Mouse (Mus musculus) heart, postnatal 0 days (tissue): ENCODE data around the gene Cbs.

Experiments
- CTCF ChIP-seq: IDR thresholded peaks from 2 replicates; pipeline ENCODE4 v1.5.1; 2016; ENCODE audit warnings: antibody characterized with exemption, control low read depth, low read depth
- EP300 ChIP-seq: IDR thresholded peaks from 2 replicates; pipeline ENCODE4 v1.6.1; 2016; ENCODE audit warnings: antibody characterized with exemption, low read depth

DNA sequence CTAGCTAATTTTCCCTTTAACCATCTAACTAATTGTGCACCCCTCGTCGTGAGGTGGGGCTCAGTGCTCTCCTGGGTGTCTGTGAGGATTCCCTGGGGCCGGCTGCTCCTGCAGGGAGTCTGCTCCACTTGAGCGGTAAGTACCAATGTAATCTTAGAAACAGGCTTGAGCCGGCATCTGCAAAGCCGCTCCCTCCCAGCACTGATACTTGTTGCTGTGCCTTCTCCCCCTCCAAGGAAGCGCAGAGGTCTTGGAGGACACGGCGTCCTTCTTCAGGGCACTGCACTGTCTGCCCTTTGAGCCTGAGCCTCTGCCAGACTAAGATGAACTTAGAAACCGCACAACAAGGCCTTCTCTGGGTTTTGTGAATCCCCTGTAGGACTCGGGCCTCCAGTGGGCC is 46.2 kb downstream of the Cbs start:
- no peak for TF ChIP-seq CTCF
- no peak for TF ChIP-seq EP300
